Mouse (Mus musculus) embryo, embryonic 11.5 days (tissue): Measurements from ENCODE around the gene Kcnj9.

ENCODE experiments used
- DNase-seq: peaks from one replicate; pipeline ENCODE4 v3.0.0-alpha.2; 2012; ENCODE audit warnings: low read depth, low spot score

The Kcnj9 gene

GRCm38 (mm10) chr1:172333512-172333911 is 4.4 kb upstream of the Kcnj9 start:
- DNase-seq: no peak

GRCm38 (mm10) chr1:172332925-172333324 is 3.8 kb upstream of the Kcnj9 start:
- DNase-seq: no peak

- DNase-seq: no peak
Observed at GRCm38 (mm10) chr1:172331422-172331947, 2.4 kb upstream of the Kcnj9 start.

GRCm38 (mm10) chr1:172329616-172330015 is 498 bp upstream of the Kcnj9 start:
- DNase-seq: no peak

GRCm38 (mm10) chr1:172328461-172328860 is 657 bp downstream of the Kcnj9 start:
- DNase-seq: no peak

GRCm38 (mm10) chr1:172328041-172328440 is 1.1 kb downstream of the Kcnj9 start:
- no peak for DNase-seq

- DNase-seq: no peak
Observed at GRCm38 (mm10) chr1:172327206-172328001, 1.7 kb downstream of the Kcnj9 start.

- no peak for DNase-seq
Observed at GRCm38 (mm10) chr1:172326684-172327083, 2.4 kb downstream of the Kcnj9 start.

- peak; percentile 49 for DNase-seq
Observed at GRCm38 (mm10) chr1:172325680-172326535, 3.2 kb downstream of the Kcnj9 start.

GRCm38 (mm10) chr1:172324725-172325124 is 4.4 kb downstream of the Kcnj9 start:
- DNase-seq: peak; percentile 84

GRCm38 (mm10) chr1:172323801-172324359 is 5.2 kb downstream of the Kcnj9 start:
- no peak for DNase-seq

- DNase-seq: no peak
Observed at GRCm38 (mm10) chr1:172323298-172323697, 5.8 kb downstream of the Kcnj9 start.

- DNase-seq: no peak
Observed at GRCm38 (mm10) chr1:172322725-172323124, 6.4 kb downstream of the Kcnj9 start.

GRCm38 (mm10) chr1:172319921-172320411 is 9.2 kb downstream of the Kcnj9 start:
- no peak for DNase-seq

- no peak for DNase-seq
Observed at GRCm38 (mm10) chr1:172319346-172319745, 9.8 kb downstream of the Kcnj9 start.

GRCm38 (mm10) chr1:172318424-172319035 is 10.6 kb downstream of the Kcnj9 start:
- DNase-seq: no peak

- DNase-seq: no peak
Observed at GRCm38 (mm10) chr1:172317946-172318345, 11.2 kb downstream of the Kcnj9 start.

GRCm38 (mm10) chr1:172317431-172317830 is 11.7 kb downstream of the Kcnj9 start:
- no peak for DNase-seq

GRCm38 (mm10) chr1:172314911-172315310 is 14.2 kb downstream of the Kcnj9 start:
- no peak for DNase-seq

GRCm38 (mm10) chr1:172313613-172314411 is 15.3 kb downstream of the Kcnj9 start:
- DNase-seq: no peak
